Mouse (Mus musculus) G1E (cell line): ENCODE results near the gene St3gal5.

ENCODE experiments used
- CTCF ChIP-seq: IDR thresholded peaks from 2 replicates; pipeline ENCODE4 v1.5.1; 2012; ENCODE audit warnings: low read depth, low read length, inconsistent platforms, mixed read lengths
- GATA1 ChIP-seq: IDR thresholded peaks from 2 replicates; pipeline ENCODE4 v1.6.1; 2012; ENCODE audit warnings: borderline replicate concordance, low read length, inconsistent platforms, mixed read lengths
- GATA2 ChIP-seq: IDR thresholded peaks from 2 replicates; pipeline ENCODE4 v1.6.1; 2012; ENCODE audit warnings: low read depth, low read length, inconsistent platforms, borderline replicate concordance
- POLR2AphosphoS5 ChIP-seq: IDR thresholded peaks from 2 replicates; pipeline ENCODE4 v1.6.1; 2012; ENCODE audit warnings: low read depth, low read length, inconsistent platforms; ENCODE audit not compliant: insufficient replicate concordance

DNA sequence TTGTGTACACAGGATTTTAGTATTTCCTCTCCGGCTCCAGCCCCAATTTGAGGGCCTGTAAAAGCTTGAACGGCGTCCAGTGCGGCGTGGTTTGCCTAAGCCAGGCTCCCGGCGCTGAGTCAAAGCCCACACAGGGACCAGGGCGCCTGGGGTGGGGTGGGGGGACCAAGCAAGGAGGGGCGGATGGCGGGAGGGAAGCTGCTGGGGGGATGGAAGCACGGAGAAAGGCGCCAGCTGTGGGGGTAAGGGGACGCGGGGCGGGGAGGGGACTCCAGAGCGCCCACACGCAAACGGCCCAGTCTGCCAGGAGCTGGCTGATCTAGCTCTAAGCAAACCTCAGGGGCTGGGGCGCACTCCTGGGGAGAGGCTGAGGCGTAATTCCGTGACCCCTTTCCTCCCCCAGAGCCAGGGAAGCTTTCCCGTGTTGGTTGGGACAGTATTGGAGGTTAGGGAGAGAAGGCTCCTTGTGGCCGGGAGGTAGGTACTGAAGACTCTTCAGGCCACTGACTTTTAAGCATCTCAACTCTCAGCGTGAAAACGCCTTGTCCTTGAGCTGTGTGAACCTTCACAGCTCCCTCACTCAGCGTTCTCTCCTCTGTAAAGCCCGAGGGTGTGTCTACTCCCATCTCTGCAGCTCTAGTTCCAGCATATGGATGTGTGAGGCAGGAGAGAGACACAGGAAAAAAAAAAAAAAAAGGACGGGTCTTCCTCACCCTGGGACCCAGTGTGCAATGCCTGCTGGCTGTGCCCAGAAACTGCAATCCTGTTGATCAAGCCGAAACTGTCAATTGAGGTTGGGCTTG, 91.9 kb downstream of the St3gal5 start:
- no peak for TF ChIP-seq CTCF
- no peak for TF ChIP-seq GATA1
- no peak for TF ChIP-seq POLR2AphosphoS5
- no peak for TF ChIP-seq GATA2
